Mouse (Mus musculus) heart, adult 2 months (tissue): Measurements from ENCODE around the gene Atp5mpl. TPM values are rescaled to one million over a fixed set of nuclear protein-coding genes. Genes with fewer than 3 reads are reported as not detected.
"Not testable (repeated sequence)": the region's sequence is repeated elsewhere in the genome, so short reads cannot be mapped to it uniquely, and the experiment has no call there.

ENCODE experiments used
- DNase-seq, 2 experiments: peaks; one replicate each; pipeline ENCODE4 v3.0.0; 2021
- H3K27ac ChIP-seq: fragments of 200-600 bp; 2 replicates; pipeline ENCODE4 v1.8.1; 2022
- H3K27me3 ChIP-seq: fragments of 200-500 bp; 2 replicates; pipeline ENCODE4 v1.6.1; 2012; ENCODE audit warnings: mild to moderate bottlenecking, low read length, inconsistent platforms, mixed read lengths; ENCODE audit not compliant: control insufficient read depth, insufficient read depth
- H3K36me3 ChIP-seq: fragments of 200-500 bp; 2 replicates; pipeline ENCODE4 v1.6.1; 2012; ENCODE audit warnings: low read length, inconsistent platforms; ENCODE audit not compliant: control insufficient read depth, insufficient read depth
- H3K4me1 ChIP-seq: fragments of 200-500 bp; 2 replicates; pipeline ENCODE4 v1.6.1; 2011; ENCODE audit warnings: low read length; ENCODE audit not compliant: control insufficient read depth, insufficient read depth
- H3K4me3 ChIP-seq: fragments of 200-600 bp; 2 replicates; pipeline ENCODE4 v1.8.1; 2022
- H3K79me2 ChIP-seq: fragments of 200-500 bp; replicated peaks from 2 replicates; pipeline ENCODE4 v1.6.1; 2012; ENCODE audit warnings: mild to moderate bottlenecking, inconsistent platforms, low read length, moderate library complexity, mixed read lengths; ENCODE audit not compliant: control insufficient read depth, insufficient read depth
- H3K9ac ChIP-seq: fragments of 200-500 bp; 2 replicates; pipeline ENCODE4 v1.6.1; 2012; ENCODE audit warnings: low read depth, mild to moderate bottlenecking, control low read depth, inconsistent platforms, low read length, mixed read lengths
- CTCF ChIP-seq: fragments of 200-600 bp; IDR thresholded peaks from 2 replicates; pipeline ENCODE4 v1.8.1; 2022; ENCODE audit warnings: antibody characterized with exemption, mild to moderate bottlenecking, moderate library complexity
- EP300 ChIP-seq: fragments of 200-500 bp; IDR thresholded peaks from 2 replicates; pipeline ENCODE4 v1.6.1; 2011; ENCODE audit warnings: low read depth, low read length, control low read depth; ENCODE audit not compliant: insufficient read depth
- POLR2A ChIP-seq: fragments of 200-500 bp; IDR thresholded peaks from 2 replicates; pipeline ENCODE4 v1.6.1; 2011; ENCODE audit warnings: mild to moderate bottlenecking, low read depth, low read length, control low read depth; ENCODE audit not compliant: insufficient read depth
- WGBS: fragments of 180-500 bp; shearing (Covaris S2); methylation state at CpG from one replicate; pipeline ENCODE4 v1.1.7; 2018; 5-methylcytosine and 5-hydroxymethylcytosine counted together
- intact Hi-C: fragments of 180-260 bp; cut with DNase I; formaldehyde crosslinking; loops from one replicate; pipeline ENCODE4 v1.15.1; 2025
- polyA plus RNA-seq: library from polyadenylated mRNA; depleted of rRNA; stranded (reverse); fragments of >200 nt; gene quantifications from 2 replicates; pipeline ENCODE4 v1.2.3, GENCODE M21; 2012
- total RNA-seq, 2 experiments: library from RNA; stranded (reverse); gene quantifications; 2 replicates each; pipeline ENCODE4 v1.2.3; 2021

The Atp5mpl gene
- total and polyA plus RNA-seq, 3 experiments, result 163 to 1,298 (median 1,131) TPM

DNA sequence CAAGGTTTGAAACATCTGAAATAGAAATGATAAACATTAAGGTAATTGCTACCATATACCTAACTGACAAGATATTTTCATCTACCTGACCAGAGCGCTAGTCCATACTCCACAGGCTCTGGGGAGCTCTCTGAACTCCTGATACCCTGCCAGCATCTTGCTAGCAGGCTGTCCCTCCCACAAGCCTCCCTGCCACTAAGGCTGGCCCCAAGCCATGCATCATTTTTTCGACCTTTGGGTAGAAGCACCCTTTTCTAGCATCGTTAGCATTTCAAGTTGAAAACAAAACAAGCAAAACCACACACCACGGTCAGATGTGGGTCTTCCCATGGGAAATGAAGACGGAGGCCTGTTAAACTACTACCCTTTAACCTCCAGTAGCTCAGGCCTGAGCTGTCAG, 3.4 kb downstream of the Atp5mpl start:
- Histone ChIP-seq H3K27me3 (no peaks in the 10 kb centered on the region), H3K27ac (no peak overlapping the region), H3K79me2 (peaks cover 3% of the 10 kb centered on the region), H3K4me1 (peaks cover 5% of the 10 kb centered on the region), H3K9ac (no peak overlapping the region), H3K36me3 (peaks cover 7% of the 10 kb centered on the region), H3K4me3 (no peak overlapping the region)
- intact Hi-C loops, result no loop called here
- DNase-seq, result no peak
- TF ChIP-seq POLR2A (no peak), CTCF (no peak), EP300 (no peak)
- WGBS, result 60% methylated on average over 5 of the region's 5 CpGs

DNA sequence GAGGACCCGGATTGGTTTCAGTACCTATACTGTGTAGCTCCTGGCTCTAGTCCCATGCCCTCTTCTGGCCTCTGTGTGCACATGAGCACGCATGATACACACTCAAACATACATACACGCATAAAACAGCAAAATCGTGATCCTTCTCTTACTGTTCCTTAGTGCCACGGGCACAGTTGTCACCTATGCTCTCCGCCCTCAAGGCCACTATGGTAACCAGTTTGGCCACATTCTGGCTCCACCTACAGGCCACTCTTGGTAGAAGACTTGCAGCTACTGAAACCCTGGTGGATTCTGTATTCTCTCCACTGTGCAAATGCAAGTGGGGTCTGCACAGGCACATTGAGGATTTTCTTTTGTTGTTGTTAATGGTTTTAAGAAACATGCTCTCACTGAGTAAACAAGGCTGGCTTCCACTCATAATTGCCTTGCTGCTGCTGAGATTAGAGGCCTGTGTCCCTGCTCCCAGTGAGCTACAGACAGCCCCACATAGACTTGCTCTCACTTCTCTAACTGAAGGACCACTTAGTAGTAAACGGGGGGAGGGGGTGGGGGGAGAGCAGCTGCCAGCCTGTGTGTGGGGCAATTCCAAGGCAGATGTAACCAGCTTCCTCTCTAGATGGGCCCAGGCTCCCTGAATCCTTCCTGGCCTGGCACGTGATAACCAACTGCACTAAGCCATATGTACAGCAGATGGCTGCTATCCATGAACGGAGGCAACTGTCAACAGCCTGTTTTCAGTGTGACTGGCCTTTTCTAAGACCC, 8.5 kb downstream of the Atp5mpl start:
- peaks cover 2% of the 10 kb centered on the region for H3K4me1 ChIP-seq
- H3K27me3 ChIP-seq, result no peaks in the 10 kb centered on the region

DNA sequence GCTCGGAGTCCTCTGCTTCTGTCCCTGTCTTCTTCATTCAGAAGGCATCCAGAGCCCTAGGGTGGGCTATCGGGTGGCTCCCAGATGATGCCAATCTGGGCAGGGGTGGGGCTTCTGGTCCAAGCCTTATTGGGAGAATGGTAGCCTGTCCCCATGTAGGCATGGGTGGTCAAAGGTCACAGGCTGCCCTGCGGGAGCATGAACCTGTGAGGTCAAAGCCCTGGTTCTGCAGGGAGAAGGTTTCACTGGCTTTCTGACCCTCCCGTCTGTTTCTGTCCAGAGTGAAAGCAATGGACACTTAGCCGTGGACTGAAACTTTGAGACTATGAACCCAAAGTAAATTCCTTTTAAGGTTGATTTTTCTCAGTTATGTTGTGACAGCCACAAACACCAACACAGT, 10.6 kb downstream of the Atp5mpl start:
- Histone ChIP-seq H3K79me2 (no peaks in the 10 kb centered on the region), H3K27me3 (no peaks in the 10 kb centered on the region), H3K36me3 (no peaks in the 10 kb centered on the region), H3K9ac (no peak overlapping the region), H3K27ac (no peak overlapping the region), H3K4me1 (peaks cover 2% of the 10 kb centered on the region), H3K4me3 (no peak overlapping the region)
- 86% methylated on average over 5 of the region's 5 CpGs for WGBS
- intact Hi-C loops, result loop anchor here (5.0 kb wide), 1 partner anchor 219 kb away; no protein-coding TSS in a partner anchor
- no peak for TF ChIP-seq POLR2A
- TF ChIP-seq CTCF, result no peak
- TF ChIP-seq EP300, result no peak
- no peak for DNase-seq

More for the DNA sequence above, 8.5 kb downstream of the Atp5mpl start:
- Histone ChIP-seq H3K9ac (no peak overlapping the region), H3K79me2 (peaks cover 1% of the 10 kb centered on the region; the same call in 1 of the 2 replicates), H3K36me3 (no peaks in the 10 kb centered on the region), H3K27ac (no peak overlapping the region), H3K4me3 (no peak overlapping the region)
- intact Hi-C loops, result loop anchor here (5.0 kb wide), 1 partner anchor 221 kb away; no protein-coding TSS in a partner anchor
- DNase-seq, result peak; percentile 69 to 75
- no peak for TF ChIP-seq POLR2A
- 0 out of 2 replicates have a peak, but pooled peaks have one; percentile 26 for TF ChIP-seq EP300
- peak; percentile 91 for TF ChIP-seq CTCF
- WGBS, result 34% methylated on average over 9 of the region's 9 CpGs

DNA sequence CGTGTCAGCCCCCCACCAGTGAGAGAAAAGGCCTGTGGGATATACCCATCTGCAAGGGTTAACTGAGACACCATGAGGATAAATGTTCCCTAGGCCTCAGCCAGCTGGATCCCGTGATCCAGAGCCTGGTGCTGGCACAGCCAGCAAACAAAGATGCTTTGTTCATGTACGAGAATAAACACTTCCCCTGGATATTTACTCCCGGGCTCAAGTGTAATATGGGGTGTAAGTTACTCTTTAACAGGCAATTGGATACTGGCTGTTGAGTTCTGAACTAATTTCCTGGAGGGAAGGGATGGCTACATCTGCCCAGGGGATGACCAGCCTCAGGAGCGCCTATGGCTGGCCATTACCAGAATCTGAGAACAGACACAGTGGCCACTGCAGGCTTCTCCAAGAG, 15.1 kb downstream of the Atp5mpl start:
- no peaks in the 10 kb centered on the region for H3K27me3 ChIP-seq
- DNase-seq, result no peak
- H3K36me3 ChIP-seq, result no peaks in the 10 kb centered on the region
- TF ChIP-seq POLR2A, result no peak
- no peak for TF ChIP-seq EP300
- no peak for TF ChIP-seq CTCF
- WGBS, result 52% methylated on average over 5 of the region's 5 CpGs
- H3K79me2 ChIP-seq, result no peaks in the 10 kb centered on the region
- no peak overlapping the region for H3K4me3 ChIP-seq
- H3K27ac ChIP-seq, result no peak overlapping the region
- no peak overlapping the region for H3K9ac ChIP-seq
- intact Hi-C loops, result no loop called here
- no peaks in the 10 kb centered on the region; the same call in 1 of the 2 replicates for H3K4me1 ChIP-seq

DNA sequence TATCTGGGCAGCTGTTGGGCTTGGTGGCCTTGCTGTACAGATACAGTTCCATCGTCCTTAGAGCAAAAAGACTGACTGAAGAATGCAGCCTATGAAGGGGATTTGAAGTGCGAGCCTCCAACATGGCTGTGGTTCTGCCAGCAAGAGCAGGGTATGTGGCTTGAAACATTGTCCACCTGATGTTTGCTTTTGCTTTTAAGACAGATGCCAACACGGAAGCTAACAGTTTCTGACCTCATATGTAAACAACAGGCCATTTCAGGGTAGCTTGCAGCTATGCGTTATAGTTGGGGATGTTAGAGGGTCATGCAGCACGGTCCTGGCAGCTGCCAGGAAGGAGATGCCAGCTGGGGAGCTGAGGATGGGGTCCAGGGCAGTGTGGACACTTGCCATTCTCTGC, 16.3 kb downstream of the Atp5mpl start:
- no peak overlapping the region for H3K27ac ChIP-seq
- no peaks in the 10 kb centered on the region for H3K36me3 ChIP-seq
- no peak for TF ChIP-seq POLR2A
- no peak for TF ChIP-seq CTCF
- no peak for TF ChIP-seq EP300
- no peak for DNase-seq
- peaks cover 6% of the 10 kb centered on the region for H3K4me1 ChIP-seq
- H3K27me3 ChIP-seq, result no peaks in the 10 kb centered on the region
- H3K79me2 ChIP-seq, result no peaks in the 10 kb centered on the region
- no peak overlapping the region for H3K9ac ChIP-seq
- 69% methylated on average over 5 of the region's 5 CpGs for WGBS
- intact Hi-C loops, result no loop called here
- H3K4me3 ChIP-seq, result no peak overlapping the region

DNA sequence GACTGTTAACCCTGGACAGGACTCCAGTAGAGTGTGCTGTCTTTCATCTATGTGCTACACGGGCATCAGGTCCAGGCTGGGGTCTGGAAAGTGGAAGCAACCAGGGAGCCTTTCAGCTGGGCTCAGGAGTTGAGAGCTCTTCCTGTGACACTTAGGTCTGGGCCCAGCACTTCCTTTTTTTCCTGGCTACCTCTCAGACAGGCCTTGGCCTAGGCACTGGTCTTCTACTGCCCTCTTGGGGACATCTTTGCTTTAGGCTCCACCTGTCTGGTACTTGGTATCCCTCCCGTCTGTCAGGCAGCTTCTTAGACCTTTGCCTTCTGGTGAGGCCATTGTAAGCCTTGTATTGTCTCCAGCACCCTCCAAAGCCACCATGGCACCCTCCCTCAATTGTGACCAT, 20.1 kb downstream of the Atp5mpl start:
- TF ChIP-seq CTCF (peak; percentile 97), POLR2A (no peak), EP300 (peak; percentile 96)
- H3K79me2 ChIP-seq, result no peaks in the 10 kb centered on the region
- H3K27me3 ChIP-seq, result no peaks in the 10 kb centered on the region
- DNase-seq, result peak; percentile 64 to 79
- no peaks in the 10 kb centered on the region for H3K36me3 ChIP-seq
- H3K4me3 ChIP-seq, result no peak overlapping the region
- peak overlapping the region; percentile 65 for H3K27ac ChIP-seq
- H3K9ac ChIP-seq, result peak overlapping the region; percentile 29
- intact Hi-C loops, result loop anchor here (1.0 to 2.0 kb wide), 2 partner anchors 68 to 278 kb away; no protein-coding TSS in a partner anchor
- peaks cover 19% of the 10 kb centered on the region for H3K4me1 ChIP-seq
- WGBS, result 26% methylated on average over 2 of the region's 2 CpGs

DNA sequence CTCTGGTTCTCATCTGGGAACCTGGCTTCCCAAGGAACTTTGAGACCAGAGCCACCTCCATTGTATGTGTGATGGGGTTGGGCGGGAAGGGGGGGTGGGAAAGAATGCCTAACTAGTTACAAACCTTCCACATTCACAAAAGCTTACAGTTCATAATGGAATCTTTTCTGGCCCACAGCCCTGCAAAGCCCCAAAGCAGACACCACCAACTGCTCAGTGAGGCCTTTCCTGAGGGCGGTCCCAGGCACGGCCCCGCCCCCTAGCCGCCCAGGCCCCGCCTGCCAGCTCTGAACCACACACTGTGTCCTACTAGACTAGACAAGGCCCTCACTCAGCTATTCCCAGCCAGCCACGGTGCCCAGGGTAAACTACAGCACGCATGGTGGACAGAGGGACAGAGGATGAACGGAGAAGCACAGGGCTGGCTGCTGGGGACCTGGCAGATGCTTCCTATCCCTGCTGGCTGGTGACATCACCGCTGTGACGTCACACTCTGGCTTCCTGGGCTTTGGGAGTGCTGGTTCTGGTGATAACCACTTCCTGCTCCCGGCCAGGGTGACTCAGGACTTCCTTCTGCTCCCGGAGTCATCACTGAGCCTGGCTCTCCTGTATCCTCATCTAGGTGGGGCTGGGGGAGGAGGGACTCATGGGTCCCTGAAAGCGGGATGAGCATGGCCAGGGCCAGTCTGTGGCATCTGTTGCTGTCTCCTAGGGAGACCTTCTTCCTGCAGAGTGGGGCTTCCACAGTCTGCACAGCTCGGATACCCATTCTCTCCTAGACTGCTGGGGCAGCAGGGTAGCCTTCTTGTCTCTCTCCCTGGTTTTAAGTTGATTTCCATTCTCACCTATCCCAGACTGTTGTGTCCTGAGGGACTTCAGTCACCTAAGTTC, 20.8 kb downstream of the Atp5mpl start:
- 51% methylated on average over 11 of the region's 15 CpGs for whole genome bisulfite sequencing
- Histone ChIP-seq H3K27ac (peak overlapping the region; percentile 89), H3K4me1 (peaks cover 19% of the 10 kb centered on the region), H3K9ac (peak overlapping the region; percentile 29)
- not testable (repeated sequence) for H3K4me3 ChIP-seq, H3K27me3 ChIP-seq, H3K36me3 ChIP-seq, H3K79me2 ChIP-seq
- intact Hi-C loops, result loop anchor here (1.0 to 2.0 kb wide), 2 partner anchors 68 to 277 kb away; no protein-coding TSS in a partner anchor
- DNase-seq, result peak in 1 of 2 experiments; percentile 26
